ENCODE assay signal across 20 mouse cellular contexts in the genomic region with DNA sequence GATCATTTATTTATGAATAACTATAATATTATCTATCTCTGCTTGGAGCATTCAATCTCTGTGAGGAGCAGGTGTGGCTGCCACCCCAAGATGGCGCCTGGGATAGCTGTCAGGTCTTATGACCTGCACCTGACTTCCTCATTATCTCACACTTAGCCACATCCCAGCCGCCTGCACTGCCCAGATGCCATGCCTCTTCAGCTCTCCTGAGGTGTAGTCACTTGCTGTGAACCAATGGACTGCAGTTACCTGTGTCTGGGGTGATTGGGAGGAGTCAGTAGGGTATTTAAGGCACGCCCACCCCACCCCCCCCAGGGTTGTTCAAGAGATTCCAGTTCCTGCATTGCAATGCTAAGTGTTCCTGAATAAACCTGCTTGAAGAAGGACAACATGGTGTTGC.
"Had no signal": no experiment of that assay in that cellular context is flagged by ENCODE, and none has a peak within 500 bp of the region (broad histone marks: within the 10 kb centered on the region; RNA-seq: fewer than 3 reads in every experiment).

No protein-coding gene starts in this region.

- DNase-seq: lung, adult 18-20 months; lung, embryonic 14.5 days; lung, postnatal 10 days; lung, postnatal 4 days; midbrain, embryonic 14.5 days; retina, postnatal 1 day; right cerebral cortex, adult 18-20 months; right cerebral cortex, postnatal 25 days; right cerebral cortex, postnatal 4 days; spleen, adult 18-20 months; thymus, adult 2 months; thymus, postnatal 25 days; thymus, postnatal 4 days had no signal

- H3K4me1 ChIP-seq: midbrain, embryonic 10.5 days; midbrain, embryonic 12.5 days; neural tube, embryonic 13.5 days; neural tube, embryonic 15.5 days; stomach, embryonic 15.5 days had no signal

- H3K9ac ChIP-seq: lung, embryonic 14.5 days; midbrain, embryonic 12.5 days; neural tube, embryonic 13.5 days; neural tube, embryonic 15.5 days; stomach, embryonic 15.5 days had no signal

- H3K27ac ChIP-seq: midbrain, embryonic 10.5 days; midbrain, embryonic 12.5 days; neural tube, embryonic 13.5 days; neural tube, embryonic 15.5 days; stomach, embryonic 15.5 days; stomach, postnatal 0 days had no signal

- H3K9me3 ChIP-seq: midbrain, embryonic 10.5 days; midbrain, embryonic 12.5 days; neural tube, embryonic 13.5 days; neural tube, embryonic 15.5 days; stomach, embryonic 15.5 days had no signal

- H3K4me3 ChIP-seq: midbrain, embryonic 10.5 days; midbrain, embryonic 12.5 days; myocyte; neural tube, embryonic 13.5 days; neural tube, embryonic 15.5 days; stomach, embryonic 15.5 days had no signal

- H3K36me3 ChIP-seq: midbrain, embryonic 10.5 days; midbrain, embryonic 12.5 days; neural tube, embryonic 13.5 days; neural tube, embryonic 15.5 days; stomach, embryonic 15.5 days had no signal
